In genomic region chr5:4661420-4662197, GRCm38 (mm10) we compare ENCODE assay signal across 12 mouse cellular contexts.
DNase-seq lines count a peak whose midpoint lies in the region; ATAC-seq and TF ChIP-seq lines count a peak whose summit lies in the region.
"Had no signal": no experiment of that assay in that cellular context is flagged by ENCODE, and none has a peak within 500 bp of the region (broad histone marks: within the 10 kb centered on the region; RNA-seq: fewer than 3 reads in every experiment).

No protein-coding gene starts in this region.

- ATAC-seq in midbrain, embryonic 11.5 days (ENCODE audit: low FRiP score) = no peak
- no peak for ATAC-seq in midbrain, postnatal 0 days (ENCODE audit: low FRiP score)
- peak; percentile 84 for ATAC-seq in lung, embryonic 15.5 days (ENCODE audit: borderline replicate concordance, extremely low read depth, low FRiP score, low TSS enrichment)
- no peak; the same call in 1 of the 2 replicates for ATAC-seq in stomach, embryonic 16.5 days (ENCODE audit: insufficient read depth, low FRiP score)
- ATAC-seq in forebrain, embryonic 16.5 days = no peak
- no peak for ATAC-seq in liver, embryonic 11.5 days (replicated peaks; ENCODE audit: low FRiP score)

- H3K4me1 ChIP-seq in midbrain, embryonic 11.5 days (ENCODE audit: control insufficient read depth, insufficient read depth, low read length) = no peaks in the 10 kb centered on the region
- H3K4me1 ChIP-seq in midbrain, postnatal 0 days (ENCODE audit: insufficient read depth, low read length) = peaks cover 7% of the 10 kb centered on the region; the same call in 1 of the 2 replicates
- H3K4me1 ChIP-seq in lung, embryonic 15.5 days = peaks cover 16% of the 10 kb centered on the region
- peaks cover 8% of the 10 kb centered on the region; the same call in 1 of the 2 replicates for H3K4me1 ChIP-seq in stomach, embryonic 16.5 days (ENCODE audit: control insufficient read depth, insufficient read depth, low read length)
- H3K4me1 ChIP-seq in forebrain, embryonic 16.5 days (replicated peaks; ENCODE audit: control insufficient read depth, insufficient read depth, low read length) = 0 out of 2 replicates have a peak, but pooled peaks cover 2% of the 10 kb centered on the region
- no peaks in the 10 kb centered on the region for H3K4me1 ChIP-seq in liver, embryonic 11.5 days (replicated peaks; ENCODE audit: control insufficient read depth, insufficient read depth, low read length)

- TF ChIP-seq CTCF in midbrain, postnatal 0 days (IDR thresholded peaks at IDR 0.05) = no peak

- H3K9me3 ChIP-seq in midbrain, embryonic 11.5 days (ENCODE audit: control insufficient read depth, low read length) = no peaks in the 10 kb centered on the region
- 0 out of 2 replicates have a peak, but pooled peaks cover 3% of the 10 kb centered on the region for H3K9me3 ChIP-seq in midbrain, postnatal 0 days (ENCODE audit: low read length)
- H3K9me3 ChIP-seq in lung, embryonic 15.5 days = no peaks in the 10 kb centered on the region
- peaks cover 4% of the 10 kb centered on the region; the same call in 1 of the 2 replicates for H3K9me3 ChIP-seq in stomach, embryonic 16.5 days (replicated peaks; ENCODE audit: control insufficient read depth, low read length)
- H3K9me3 ChIP-seq in forebrain, embryonic 16.5 days (ENCODE audit: control insufficient read depth, low read length) = no peaks in the 10 kb centered on the region
- no peaks in the 10 kb centered on the region for H3K9me3 ChIP-seq in liver, embryonic 11.5 days (ENCODE audit: control insufficient read depth, low read length)

- DNase-seq in embryo, embryonic 10.5 days (ENCODE audit: low spot score) = peak; percentile 24
- no peak for DNase-seq in embryo, embryonic 10 days (ENCODE audit: low spot score)
- DNase-seq in midbrain, embryonic 11.5 days (ENCODE audit: low spot score, missing footprints) = peak; percentile 77
- no peak for DNase-seq in midbrain, postnatal 0 days (ENCODE audit: low spot score)
- DNase-seq in liver, embryonic 11.5 days (ENCODE audit: low spot score) = no peak
- DNase-seq: cerebellum, postnatal 14 days; retina, postnatal 1 day; thymus, postnatal 14 days had no signal

- no peak overlapping the region for H3K27ac ChIP-seq in midbrain, embryonic 11.5 days (ENCODE audit: low read depth, low read length)
- no peak overlapping the region for H3K27ac ChIP-seq in midbrain, postnatal 0 days (ENCODE audit: low read depth, low read length)
- 0 out of 2 replicates have a peak overlapping the region, but pooled peaks have one; percentile 27 for H3K27ac ChIP-seq in lung, embryonic 15.5 days
- H3K27ac ChIP-seq in stomach, embryonic 16.5 days (ENCODE audit: low read length) = no peak overlapping the region
- H3K27ac ChIP-seq in forebrain, embryonic 16.5 days (ENCODE audit: low read length) = no peak overlapping the region
- H3K27ac ChIP-seq in liver, embryonic 11.5 days (ENCODE audit: low read depth, low read length) = no peak overlapping the region

- H3K27me3 ChIP-seq in midbrain, embryonic 11.5 days (ENCODE audit: control insufficient read depth, insufficient read depth, low read length) = no peaks in the 10 kb centered on the region
- H3K27me3 ChIP-seq in midbrain, postnatal 0 days (ENCODE audit: insufficient read depth, low read length) = no peaks in the 10 kb centered on the region
- H3K27me3 ChIP-seq in lung, embryonic 15.5 days = 0 out of 2 replicates have a peak, but pooled peaks cover 4% of the 10 kb centered on the region
- no peaks in the 10 kb centered on the region for H3K27me3 ChIP-seq in stomach, embryonic 16.5 days (ENCODE audit: control insufficient read depth, insufficient read depth, low read length)
- H3K27me3 ChIP-seq in forebrain, embryonic 16.5 days (replicated peaks; ENCODE audit: control insufficient read depth, insufficient read depth, low read length) = no peaks in the 10 kb centered on the region
- H3K27me3 ChIP-seq in liver, embryonic 11.5 days (replicated peaks; ENCODE audit: control insufficient read depth, insufficient read depth, low read length) = no peaks in the 10 kb centered on the region

- no peak overlapping the region for H3K4me3 ChIP-seq in midbrain, embryonic 11.5 days (ENCODE audit: low read depth, low read length)
- no peak overlapping the region for H3K4me3 ChIP-seq in midbrain, postnatal 0 days (ENCODE audit: low read depth, low read length)
- 0 out of 2 replicates have a peak overlapping the region, but pooled peaks have one; percentile 3 for H3K4me3 ChIP-seq in lung, embryonic 15.5 days
- H3K4me3 ChIP-seq in stomach, embryonic 16.5 days (replicated peaks; ENCODE audit: low read length) = 0 out of 2 replicates have a peak overlapping the region, but pooled peaks have one; percentile 2
- H3K4me3 ChIP-seq in forebrain, embryonic 16.5 days (replicated peaks; ENCODE audit: low read length) = no peak overlapping the region
- H3K4me3 ChIP-seq in liver, embryonic 11.5 days (ENCODE audit: low read depth, low read length) = no peak overlapping the region
- H3K4me3 ChIP-seq: myocyte had no signal

- 72% methylated on average over 12 of the region's 12 CpGs for WGBS in midbrain, embryonic 11.5 days
- WGBS in midbrain, postnatal 0 days = 53% methylated on average over 12 of the region's 12 CpGs
- 9% methylated on average over 12 of the region's 12 CpGs for WGBS in lung, embryonic 15.5 days
- WGBS in stomach, embryonic 16.5 days = 25% methylated on average over 12 of the region's 12 CpGs
- 39% methylated on average over 12 of the region's 12 CpGs for WGBS in forebrain, embryonic 16.5 days
- 63% methylated on average over 12 of the region's 12 CpGs for WGBS in liver, embryonic 11.5 days

- no peaks in the 10 kb centered on the region for H3K36me3 ChIP-seq in midbrain, embryonic 11.5 days (ENCODE audit: control insufficient read depth, insufficient read depth, low read length)
- H3K36me3 ChIP-seq in midbrain, postnatal 0 days (ENCODE audit: insufficient read depth, low read length) = no peaks in the 10 kb centered on the region
- H3K36me3 ChIP-seq in lung, embryonic 15.5 days = no peaks in the 10 kb centered on the region
- no peaks in the 10 kb centered on the region for H3K36me3 ChIP-seq in stomach, embryonic 16.5 days (ENCODE audit: control insufficient read depth, insufficient read depth, low read length)
- H3K36me3 ChIP-seq in forebrain, embryonic 16.5 days (ENCODE audit: control insufficient read depth, insufficient read depth) = no peaks in the 10 kb centered on the region
- no peaks in the 10 kb centered on the region for H3K36me3 ChIP-seq in liver, embryonic 11.5 days (ENCODE audit: control insufficient read depth, insufficient read depth, low read length)

- H3K9ac ChIP-seq in midbrain, embryonic 11.5 days (ENCODE audit: low read length) = no peak overlapping the region
- H3K9ac ChIP-seq in midbrain, postnatal 0 days (replicated peaks; ENCODE audit: low read length, poor library complexity, severe bottlenecking) = no peak overlapping the region
- no peak overlapping the region for H3K9ac ChIP-seq in lung, embryonic 15.5 days
- H3K9ac ChIP-seq in stomach, embryonic 16.5 days (ENCODE audit: low read length) = no peak overlapping the region
- no peak overlapping the region for H3K9ac ChIP-seq in forebrain, embryonic 16.5 days (replicated peaks; ENCODE audit: low read depth, low read length)
- H3K9ac ChIP-seq in liver, embryonic 11.5 days (ENCODE audit: low read depth, low read length) = no peak overlapping the region

- no peak overlapping the region for H3K4me2 ChIP-seq in midbrain, embryonic 11.5 days
- H3K4me2 ChIP-seq in midbrain, postnatal 0 days (ENCODE audit: low read depth, low read length, poor library complexity, severe bottlenecking) = no peak overlapping the region
- H3K4me2 ChIP-seq in lung, embryonic 15.5 days = peak overlapping the region; percentile 42
- H3K4me2 ChIP-seq in stomach, embryonic 16.5 days (ENCODE audit: low read depth, low read length) = peak overlapping the region; percentile 40
- H3K4me2 ChIP-seq in forebrain, embryonic 16.5 days (ENCODE audit: low read length) = no peak overlapping the region
- H3K4me2 ChIP-seq in liver, embryonic 11.5 days = no peak overlapping the region

Comparison
In these comparisons a context has a peak if more than half of its experiments do, and no peak if none do; other contexts are left out.
1. DNase-seq: peak in embryo, embryonic 10.5 days (single experiment) and midbrain, embryonic 11.5 days (single experiment); none in embryo, embryonic 10 days (single experiment), midbrain, postnatal 0 days (single experiment) and liver, embryonic 11.5 days (single experiment).
2. H3K4me2 ChIP-seq: peak in lung, embryonic 15.5 days (single experiment) and stomach, embryonic 16.5 days (single experiment); none in midbrain, embryonic 11.5 days (single experiment), midbrain, postnatal 0 days (single experiment), forebrain, embryonic 16.5 days (single experiment) and liver, embryonic 11.5 days (single experiment).
3. H3K4me3 ChIP-seq: peak in lung, embryonic 15.5 days (single experiment) and stomach, embryonic 16.5 days (single experiment); none in midbrain, embryonic 11.5 days (single experiment), midbrain, postnatal 0 days (single experiment), forebrain, embryonic 16.5 days (single experiment) and liver, embryonic 11.5 days (single experiment).